Mouse (Mus musculus): Measurements from ENCODE around the gene Gm49358.

- TF ChIP-seq CTCF (conservative IDR thresholded peaks at IDR 0.05; ENCODE audit: insufficient read depth, insufficient read length, low read depth, low read length) = no peak
- no peak for TF ChIP-seq POLR2A (IDR thresholded peaks at IDR 0.05; ENCODE audit: low read depth, low read length)
These were observed 98.7 kb downstream of the Gm49358 start for GRCm38 (mm10) chr10:86862496-86862895.
